ENCODE assay signal across 27 mouse cellular contexts in genomic region chr8:22145831-22146230, GRCm38 (mm10). TPM values are rescaled to one million over a fixed set of nuclear protein-coding genes. Genes with fewer than 3 reads are reported as not detected.
DNase-seq lines count a peak whose midpoint lies in the region; ATAC-seq lines count a peak whose summit lies in the region.
"Had no signal": no experiment of that assay in that cellular context is flagged by ENCODE, and none has a peak within 500 bp of the region (broad histone marks: within the 10 kb centered on the region; RNA-seq: fewer than 3 reads in every experiment).

No protein-coding gene starts in this region.

- no peaks in the 10 kb centered on the region for H3K27me3 ChIP-seq in heart, embryonic 11.5 days (ENCODE audit: control insufficient read depth, insufficient read depth, low read length)
- H3K27me3 ChIP-seq: CH12.LX; embryonic facial prominence, embryonic 13.5 days; embryonic facial prominence, embryonic 15.5 days; forebrain, embryonic 12.5 days had no signal

- H3K9ac ChIP-seq in heart, embryonic 11.5 days (ENCODE audit: low read depth, low read length), result no peak overlapping the region
- H3K9ac ChIP-seq: embryonic facial prominence, embryonic 13.5 days; embryonic facial prominence, embryonic 15.5 days; forebrain, embryonic 12.5 days had no signal

- 74% methylated on average over 6 of the region's 6 CpGs for WGBS in heart, embryonic 11.5 days (ENCODE audit: insufficient replicate concordance)

- no peaks in the 10 kb centered on the region for H3K9me3 ChIP-seq in heart, embryonic 11.5 days (replicated peaks; ENCODE audit: control insufficient read depth, low read length)
- H3K9me3 ChIP-seq: embryonic facial prominence, embryonic 13.5 days; embryonic facial prominence, embryonic 15.5 days; forebrain, embryonic 12.5 days had no signal

- no peak overlapping the region for H3K27ac ChIP-seq in heart, embryonic 11.5 days (ENCODE audit: low read depth, low read length)
- H3K27ac ChIP-seq: embryonic facial prominence, embryonic 13.5 days; embryonic facial prominence, embryonic 15.5 days; forebrain, embryonic 10.5 days; forebrain, embryonic 12.5 days had no signal

- H3K4me1 ChIP-seq in heart, embryonic 11.5 days (ENCODE audit: control insufficient read depth, insufficient read depth, low read length), result no peaks in the 10 kb centered on the region
- H3K4me1 ChIP-seq: embryonic facial prominence, embryonic 13.5 days; embryonic facial prominence, embryonic 15.5 days; forebrain, embryonic 10.5 days; forebrain, embryonic 12.5 days had no signal

- no peak overlapping the region for H3K4me3 ChIP-seq in heart, embryonic 11.5 days (ENCODE audit: low read depth, low read length)
- H3K4me3 ChIP-seq: embryonic facial prominence, embryonic 13.5 days; embryonic facial prominence, embryonic 15.5 days; erythroblast, embryonic 14.5 days; forebrain, embryonic 10.5 days; forebrain, embryonic 12.5 days had no signal

- DNase-seq in heart, adult 11 months, result peak; percentile 15
- peak; percentile 7 for DNase-seq in testis, postnatal 10 days (ENCODE audit: low spot score)
- no peak for DNase-seq in testis, postnatal 14 days (ENCODE audit: low spot score)
- peak; percentile 50 for DNase-seq in ZHBTc4 (ENCODE audit: low read depth, low spot score)
- no peak for DNase-seq in ovary, postnatal 36 days (ENCODE audit: low spot score)
- DNase-seq: adrenal gland, adult 2 months; adrenal gland, postnatal 10 days; adrenal gland, postnatal 25 days; B cell, adult 2 months; cerebellum, adult 11 months; cerebellum, adult 18-20 months; cerebellum, adult 8-10 months; cerebellum, adult 9-11 months; cerebellum, postnatal 14 days; cerebellum, postnatal 36 days; embryo, embryonic 11 days had no signal

- no peak overlapping the region for H3K4me2 ChIP-seq in heart, embryonic 11.5 days
- H3K4me2 ChIP-seq: embryonic facial prominence, embryonic 13.5 days; embryonic facial prominence, embryonic 15.5 days; forebrain, embryonic 12.5 days had no signal

- 0 out of 2 replicates have a peak, but pooled peaks cover 7% of the 10 kb centered on the region for H3K36me3 ChIP-seq in heart, embryonic 11.5 days (ENCODE audit: control insufficient read depth, insufficient read depth, low read length)

- no peak for ATAC-seq in heart, embryonic 11.5 days (replicated peaks; ENCODE audit: insufficient number of reproducible peaks, low FRiP score, low TSS enrichment)
- ATAC-seq: CD4-positive, CD25-positive, alpha-beta regulatory T cell, adult 4 months; forebrain, embryonic 14.5 days; forebrain, embryonic 16.5 days had no signal

RNA-seq across cellular contexts. Expression of gene Nek3, which starts 20.4 kb away (rescaled TPM):
- polyA plus RNA-seq in heart, embryonic 11.5 days (2014; fragmentation: Nextera tagmentation; extraction: Ambion mirVana), result 5.8 and 7.8 TPM in 2 replicates

RNA-seq across cellular contexts. Expression of gene Nek5, which starts 21.0 kb away (rescaled TPM):
- polyA plus RNA-seq in heart, embryonic 11.5 days (2014; fragmentation: Nextera tagmentation; extraction: Ambion mirVana), result 0.27 TPM in 1 of 2 replicates, not detected in the other
- polyA plus RNA-seq: CD4-positive, CD25-positive, alpha-beta regulatory T cell, adult 4 months; embryonic facial prominence, embryonic 11.5 days; embryonic facial prominence, embryonic 13.5 days; erythroblast, embryonic 14.5 days; forebrain, embryonic 10.5 days had no signal

RNA-seq across cellular contexts. Expression of gene Ckap2, which starts 39.8 kb away (rescaled TPM):
- polyA plus RNA-seq in heart, embryonic 11.5 days (2014; fragmentation: Nextera tagmentation; extraction: Ambion mirVana), result 37.4 and 37.6 TPM in 2 replicates

RNA-seq across cellular contexts. Expression of gene Vps36, which starts 46.8 kb away (rescaled TPM):
- polyA plus RNA-seq in heart, embryonic 11.5 days (2014; fragmentation: Nextera tagmentation; extraction: Ambion mirVana), result 27.7 and 29.6 TPM in 2 replicates

Comparison
In these comparisons a context has a peak if more than half of its experiments do, and no peak if none do; other contexts are left out.
1. DNase-seq: peak in heart, adult 11 months (single experiment), testis, postnatal 10 days (single experiment) and ZHBTc4 (single experiment); none in testis, postnatal 14 days (single experiment) and ovary, postnatal 36 days (single experiment).